Mouse (Mus musculus): ENCODE measurements around the gene Cdh22.
A peak's percentile ranks its signal among the peaks of the same experiment; 100 is the strongest.

The Cdh22 gene

DNA sequence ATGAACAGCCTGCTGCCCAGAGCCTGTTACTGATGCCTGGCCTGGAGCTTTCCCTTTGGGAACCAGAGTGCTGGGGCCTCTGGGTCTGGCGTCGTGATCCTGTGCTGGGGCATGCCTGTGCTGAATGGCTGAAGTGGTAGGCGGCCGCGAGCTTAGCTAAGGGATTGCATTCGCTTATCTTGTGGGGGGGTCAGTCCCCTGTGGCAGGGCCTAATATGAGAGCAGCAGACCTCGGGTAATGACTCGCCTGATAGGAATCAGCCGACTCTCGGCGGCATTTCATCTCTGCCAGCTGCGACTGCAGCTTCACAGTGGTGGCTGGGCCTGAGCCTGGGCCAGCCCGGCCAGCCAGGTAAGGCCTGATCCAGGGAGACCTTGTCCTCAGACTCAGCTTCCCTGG is 88.8 kb downstream of the Cdh22 start:
- no peak for DNase-seq

DNA sequence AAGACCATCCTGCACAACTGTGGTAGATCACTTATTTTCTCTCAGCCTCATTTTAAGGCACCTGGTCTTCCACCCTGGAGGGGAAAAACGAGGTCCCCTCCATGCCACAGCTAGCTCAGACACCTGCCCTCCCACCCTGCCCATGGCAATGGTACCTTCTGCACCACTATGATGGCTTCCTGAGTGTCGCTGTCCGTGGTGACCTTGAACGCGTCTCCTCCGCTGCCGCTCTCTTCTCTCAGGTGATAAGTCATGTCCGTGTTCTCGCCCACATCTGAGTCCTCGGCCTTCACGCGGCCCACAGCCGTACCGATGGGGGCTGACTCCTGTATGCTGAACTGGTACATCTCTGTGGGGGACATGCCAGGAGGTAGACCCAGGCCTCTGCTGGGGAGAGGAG is 91.2 kb downstream of the Cdh22 start:
- DNase-seq: no peak

GRCm38 (mm10) chr2:165136049-165136448 is 98.6 kb downstream of the Cdh22 start:
- DNase-seq: no peak

DNA sequence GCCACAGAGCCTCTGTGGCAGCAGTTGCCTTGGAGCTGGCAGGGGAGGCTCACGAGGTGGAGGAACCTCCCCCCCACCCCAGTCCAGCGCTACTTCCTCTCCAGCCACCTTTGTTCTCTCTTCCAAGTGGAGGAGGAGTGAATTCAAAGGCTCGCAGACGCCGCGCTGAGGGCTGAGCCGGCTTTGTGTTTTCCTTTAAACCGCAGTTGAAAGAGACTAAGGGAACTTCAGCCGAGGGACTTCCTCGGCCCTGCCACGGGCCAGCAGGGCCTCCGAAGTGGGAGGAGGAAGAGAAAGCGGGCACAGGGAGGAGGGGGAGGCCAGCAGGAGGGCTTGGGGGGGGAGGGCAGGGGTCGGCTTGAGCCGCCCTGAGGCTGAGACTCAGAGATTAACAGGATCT is 101.1 kb downstream of the Cdh22 start:
- no peak for DNase-seq

- DNase-seq: no peak
These were observed 103.2 kb downstream of the Cdh22 start for GRCm38 (mm10) chr2:165131428-165131827.

- no peak for DNase-seq
These were observed 105.5 kb downstream of the Cdh22 start for GRCm38 (mm10) chr2:165129189-165129588.

- DNase-seq: no peak
These were observed 107.6 kb downstream of the Cdh22 start for GRCm38 (mm10) chr2:165126896-165127562.

DNA sequence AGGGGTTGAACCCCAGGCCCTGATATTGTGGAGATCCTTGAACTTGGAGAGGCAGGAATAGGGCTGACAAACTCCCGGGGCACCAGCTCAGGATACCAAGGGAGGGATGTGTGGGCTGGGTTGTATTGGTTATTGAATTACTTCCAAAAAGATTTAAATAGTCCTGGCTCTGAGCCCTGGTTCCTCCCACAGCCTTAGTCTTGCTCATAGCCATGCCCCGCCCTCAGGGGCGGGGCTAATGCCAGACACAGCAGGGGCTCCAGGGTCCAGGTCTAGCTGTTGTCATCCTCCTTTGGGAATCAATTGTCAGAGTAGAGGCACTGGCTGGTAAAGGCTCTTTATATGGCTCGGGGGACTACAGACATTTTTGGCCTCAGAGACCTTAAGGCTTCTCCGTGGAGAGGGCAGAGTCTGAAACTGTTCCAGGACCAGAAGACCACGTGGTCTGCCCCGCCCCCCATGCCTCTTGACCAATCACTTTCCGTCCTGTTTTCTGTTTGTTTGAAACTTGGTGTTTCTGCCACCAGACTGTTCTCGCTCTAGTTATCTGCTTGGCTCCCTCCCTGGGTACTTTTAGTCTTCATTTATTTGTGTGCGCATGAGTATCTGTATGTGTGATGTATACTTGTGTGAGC is 113.3 kb downstream of the Cdh22 start:
- DNase-seq: no peak

- no peak for DNase-seq
These were observed 113.9 kb downstream of the Cdh22 start for GRCm38 (mm10) chr2:165120765-165121164.

DNA sequence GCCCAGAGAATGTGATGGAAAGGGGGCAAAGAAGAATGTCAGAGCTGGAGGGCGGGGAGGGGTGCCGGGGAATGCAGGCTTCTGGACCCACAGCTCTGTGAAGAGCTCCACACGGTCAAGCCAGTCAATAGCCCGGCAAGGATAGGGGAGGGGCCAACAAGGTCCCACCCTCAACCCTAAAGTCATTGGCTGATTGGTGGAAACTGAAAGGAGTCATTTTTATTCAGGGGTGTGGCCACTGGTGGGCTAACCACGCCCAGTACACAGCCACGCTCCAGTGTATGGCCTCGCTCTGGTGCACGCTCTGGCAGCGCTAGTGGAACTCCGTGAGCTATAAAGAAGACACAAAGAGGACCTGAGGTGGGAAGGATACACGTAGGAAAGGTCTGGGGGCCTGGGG is 120.9 kb downstream of the Cdh22 start:
- DNase-seq: no peak

- DNase-seq: peak; percentile 78 to 87
These were observed 122.5 kb downstream of the Cdh22 start for GRCm38 (mm10) chr2:165112149-165112548.

DNA sequence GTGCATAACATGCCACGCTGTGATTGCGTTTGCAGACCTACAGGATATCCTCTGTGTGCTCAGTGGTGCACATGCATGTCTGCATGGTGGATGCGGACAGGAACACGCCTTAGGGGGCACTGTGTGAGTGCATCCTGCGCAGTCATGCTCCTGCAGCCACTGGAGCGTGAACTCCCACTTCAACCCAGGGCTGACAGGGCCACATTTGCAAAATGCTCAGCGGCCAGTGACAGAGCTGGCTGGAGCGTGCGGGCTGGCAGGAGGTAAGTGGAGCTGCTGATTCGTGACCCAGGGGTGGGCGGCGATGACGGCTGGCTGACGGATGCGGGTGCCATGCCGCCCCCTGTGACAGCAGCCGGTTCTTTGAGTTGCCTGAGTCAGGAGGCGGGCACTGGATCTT is 128.1 kb downstream of the Cdh22 start:
- DNase-seq: no peak

DNA sequence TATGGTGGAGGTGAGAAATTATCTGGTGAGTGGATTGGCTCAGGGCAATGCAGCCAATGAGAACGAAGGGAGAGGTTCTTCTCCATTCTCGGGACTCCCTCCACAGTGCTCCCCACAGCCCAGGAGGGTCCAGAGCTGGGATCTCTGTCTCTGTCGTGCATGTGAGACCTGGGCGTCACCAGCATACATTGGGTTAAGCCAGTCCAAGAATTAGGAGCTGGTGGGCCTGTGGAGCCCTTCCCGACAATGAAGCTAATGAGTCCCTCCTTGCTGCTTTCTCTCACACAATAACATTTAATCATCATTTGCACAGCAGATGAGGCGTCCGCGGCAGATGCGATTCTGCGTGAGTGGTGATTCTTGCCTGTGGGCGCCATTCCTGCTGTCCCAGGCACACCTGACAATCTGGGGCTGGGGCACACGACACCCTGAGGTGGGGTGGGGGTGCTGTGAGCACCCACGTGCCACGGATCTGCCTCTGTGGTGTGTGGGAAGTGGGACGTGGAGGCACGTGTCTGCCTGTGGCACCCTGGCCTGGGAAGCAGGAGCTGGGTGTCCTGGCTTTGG is 129.1 kb downstream of the Cdh22 start:
- DNase-seq: no peak

GRCm38 (mm10) chr2:165102920-165103319 is 131.7 kb downstream of the Cdh22 start:
- DNase-seq: no peak

GRCm38 (mm10) chr2:165100749-165101148 is 133.9 kb downstream of the Cdh22 start:
- DNase-seq: no peak

- peak in 1 of 2 experiments; percentile 22 for DNase-seq
These were observed 135.8 kb downstream of the Cdh22 start for GRCm38 (mm10) chr2:165098861-165099260.

GRCm38 (mm10) chr2:165096367-165096766 is 138.3 kb downstream of the Cdh22 start:
- DNase-seq: no peak

GRCm38 (mm10) chr2:165092393-165092792 is 142.3 kb downstream of the Cdh22 start:
- no peak for DNase-seq

DNA sequence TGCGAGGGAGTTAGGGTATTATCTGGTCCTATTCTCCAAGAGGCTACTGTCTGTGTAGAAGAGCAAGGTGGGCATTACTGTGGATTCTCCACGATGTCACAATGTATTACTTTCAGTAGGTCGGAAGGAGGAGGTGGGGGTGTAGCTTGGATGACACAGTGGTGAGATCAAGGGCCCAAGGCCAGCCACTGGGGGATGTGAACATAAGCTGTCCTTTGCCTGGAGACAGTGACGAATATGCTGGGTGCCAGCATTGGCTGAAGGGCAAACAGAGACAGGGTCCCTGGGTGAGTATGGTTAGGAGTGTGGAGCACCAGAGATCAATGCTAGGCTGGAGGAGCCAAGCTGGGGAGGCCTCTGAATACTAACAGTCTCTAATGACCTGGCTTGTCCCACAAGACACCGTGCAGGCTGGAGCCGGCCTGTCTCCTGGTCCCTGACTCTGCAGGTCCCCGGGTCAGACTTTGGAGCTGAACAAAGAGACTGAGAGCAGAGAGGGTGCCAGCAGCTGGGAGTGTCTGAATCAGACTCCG is 143.2 kb downstream of the Cdh22 start:
- DNase-seq: no peak

GRCm38 (mm10) chr2:165090650-165091049 is 144.0 kb downstream of the Cdh22 start, which contains the start of gene 1700025C18Rik:
1700025C18Rik (minus strand) TSS chr2:165090750.
- no peak for DNase-seq

DNA sequence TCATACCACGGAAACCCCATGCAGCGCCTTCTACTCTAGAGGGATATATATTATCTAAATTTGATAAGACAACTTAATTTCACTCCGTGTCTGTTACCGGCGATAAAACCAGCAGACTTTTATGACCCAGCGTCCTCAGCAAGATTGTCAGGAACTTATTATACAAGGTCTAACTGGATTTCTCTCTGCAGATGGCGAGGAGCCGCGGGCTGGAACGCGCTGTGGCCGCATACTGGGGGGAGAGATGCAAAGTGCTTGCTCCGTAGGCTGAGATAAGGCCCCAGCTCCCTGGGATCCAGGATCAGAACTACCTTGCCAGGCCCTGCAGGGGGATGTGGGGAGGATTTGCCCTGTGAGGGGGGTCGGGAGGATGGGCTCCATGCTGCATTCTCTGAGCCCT is 145.2 kb downstream of the Cdh22 start:
- no peak for DNase-seq

DNA sequence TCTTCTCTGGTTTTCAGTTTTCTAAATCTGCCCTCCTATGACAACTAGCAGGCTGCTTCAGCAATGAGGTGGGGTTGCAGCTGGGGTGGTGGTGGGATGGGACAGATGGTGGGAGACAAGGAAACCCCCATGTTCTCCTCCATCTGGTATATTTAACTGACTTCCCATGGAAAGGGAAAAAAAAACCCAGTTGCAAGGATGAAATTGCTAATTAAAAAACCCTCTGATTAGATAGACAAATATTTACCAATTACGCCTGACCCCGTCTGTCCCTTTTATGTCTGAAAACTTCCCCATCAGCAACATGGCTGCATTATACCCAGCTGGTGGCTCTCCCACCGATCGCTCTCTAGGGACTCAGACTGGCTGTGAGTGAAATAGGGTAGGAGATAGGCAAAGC is 148.0 kb downstream of the Cdh22 start:
- DNase-seq: no peak

DNA sequence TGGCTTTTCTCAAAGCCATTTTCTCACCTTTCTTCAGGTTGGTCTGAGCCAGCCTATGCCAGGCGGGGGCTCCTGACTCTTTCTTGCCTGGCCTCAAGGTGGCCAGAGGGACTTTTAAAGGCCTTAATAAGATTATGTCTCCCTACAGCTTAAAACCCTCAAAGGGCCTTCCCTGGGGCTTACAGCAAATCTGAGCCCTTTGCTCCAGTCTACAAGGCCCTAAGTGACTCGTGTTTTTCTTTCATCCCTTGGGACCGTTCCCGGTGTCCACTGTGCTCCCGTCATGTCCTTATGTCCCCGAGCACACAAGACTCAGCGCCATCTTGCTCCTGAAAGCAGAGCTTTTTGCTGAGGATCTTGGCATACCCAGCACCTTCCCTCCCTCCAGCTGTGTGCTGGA is 153.4 kb downstream of the Cdh22 start:
- no peak for DNase-seq

GRCm38 (mm10) chr2:165080657-165081056 is 154.0 kb downstream of the Cdh22 start:
- DNase-seq: no peak
